Mouse (Mus musculus) neural tube, embryonic 14.5 days (tissue): Measurements from ENCODE around the gene Gadd45g. TPM values are rescaled to one million over a fixed set of nuclear protein-coding genes. Genes with fewer than 3 reads are reported as not detected.

ENCODE experiments used
- ATAC-seq: fragments of 200-750 bp; cut with Nextera tagmentation; 2 replicates; pipeline ENCODE4 v1.8.0; 2017; ENCODE audit warnings: low read depth, mild to moderate bottlenecking, moderate TSS enrichment, moderate library complexity
- H3K27ac ChIP-seq: fragments of 300-500 bp; sonication (generic); 2 replicates; pipeline ENCODE4 v1.5.1; 2014; ENCODE audit warnings: low read depth, mild to moderate bottlenecking, control low read depth, low read length, moderate library complexity, mixed read lengths
- H3K27me3 ChIP-seq: fragments of 300-500 bp; sonication (generic); 2 replicates; pipeline ENCODE4 v1.6.1; 2014; ENCODE audit warnings: low read length; ENCODE audit not compliant: control insufficient read depth, insufficient read depth
- H3K36me3 ChIP-seq: fragments of 300-500 bp; sonication (generic); 2 replicates; pipeline ENCODE4 v1.6.1; 2014; ENCODE audit warnings: low read length, mixed read lengths; ENCODE audit not compliant: control insufficient read depth, insufficient read depth
- H3K4me1 ChIP-seq: fragments of 300-500 bp; sonication (generic); 2 replicates; pipeline ENCODE4 v1.6.1; 2014; ENCODE audit warnings: low read length; ENCODE audit not compliant: control insufficient read depth, insufficient read depth
- H3K4me2 ChIP-seq: fragments of 300-500 bp; sonication (generic); 2 replicates; pipeline ENCODE4 v1.6.1; 2014; ENCODE audit warnings: mild to moderate bottlenecking, low read depth, low read length, control low read depth
- H3K4me3 ChIP-seq: fragments of 300-500 bp; sonication (generic); 2 replicates; pipeline ENCODE4 v1.5.1; 2014; ENCODE audit warnings: low read depth, low read length, control low read depth, mixed read lengths
- H3K9ac ChIP-seq: fragments of 300-500 bp; sonication (generic); replicated peaks from 2 replicates; pipeline ENCODE4 v1.6.1; 2014; ENCODE audit warnings: low read depth, mild to moderate bottlenecking, control low read depth, low read length, mixed read lengths
- H3K9me3 ChIP-seq: fragments of 300-500 bp; sonication (generic); 2 replicates; pipeline ENCODE4 v1.6.1; 2016; ENCODE audit warnings: low read length; ENCODE audit not compliant: control insufficient read depth
- WGBS: fragments of 180-500 bp; shearing (Covaris S2); extraction: QIAGEN DNeasy Blood & Tissue Kit; methylation state at CpG from one replicate; pipeline ENCODE4 v1.1.7; 2014; 5-methylcytosine and 5-hydroxymethylcytosine counted together
- polyA plus RNA-seq: library from polyadenylated mRNA; unstranded; fragments of >200 nt; fragmentation: Nextera tagmentation; extraction: Ambion mirVana; gene quantifications from 2 replicates; pipeline ENCODE4 v1.2.1, GENCODE M21; 2014

The Gadd45g gene
- polyA plus RNA-seq, 1 experiment from 2014 or later: 26.4 TPM

DNA sequence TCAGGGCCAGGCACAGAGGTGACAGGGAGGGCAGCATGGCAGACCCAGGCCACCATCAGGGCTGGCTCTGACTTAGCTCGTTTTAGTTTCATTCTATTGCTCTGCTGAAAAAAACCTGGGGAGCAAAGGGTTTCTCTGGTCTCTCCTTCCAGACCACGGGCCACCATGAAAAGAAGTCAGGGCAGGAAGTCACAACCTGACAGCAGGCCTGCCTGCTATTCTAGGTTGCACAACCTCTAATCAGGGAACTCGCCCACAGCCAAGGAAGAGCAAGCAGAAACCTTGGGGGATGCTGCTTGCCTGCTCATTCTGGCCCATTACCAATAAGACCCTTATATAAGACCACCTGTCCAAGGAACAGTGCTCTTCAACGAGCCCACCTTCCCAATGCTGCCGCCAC lies 9.1 kb downstream of the Gadd45g start:
- 80% methylated on average over 5 of the region's 5 CpGs for WGBS
- Histone ChIP-seq H3K4me1 (no peaks in the 10 kb centered on the region), H3K27me3 (peaks cover 3% of the 10 kb centered on the region; the same call in 1 of the 2 replicates), H3K27ac (no peak overlapping the region), H3K9me3 (no peaks in the 10 kb centered on the region), H3K36me3 (no peaks in the 10 kb centered on the region), H3K9ac (no peak overlapping the region), H3K4me2 (no peak overlapping the region), H3K4me3 (no peak overlapping the region)
- ATAC-seq: no peak

DNA sequence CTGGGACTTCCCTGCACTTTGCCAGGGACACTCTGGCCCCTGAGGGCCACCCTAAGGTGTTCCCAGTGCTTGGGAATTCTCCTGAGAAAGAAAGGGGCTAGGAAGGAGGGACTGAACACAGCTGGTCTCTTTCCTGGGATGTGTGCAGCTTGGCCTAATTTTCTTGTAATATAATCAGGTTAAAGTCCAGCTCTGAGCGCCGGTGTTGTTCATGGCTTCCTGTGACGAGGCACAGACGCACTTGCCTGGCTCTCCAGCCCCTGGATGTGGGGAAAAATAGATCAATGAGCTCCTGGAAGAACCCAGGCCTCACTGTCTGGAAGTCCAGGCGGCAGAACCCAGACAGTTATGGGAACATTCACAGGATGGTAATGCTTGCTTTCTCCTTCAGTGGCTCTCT lies 10.7 kb downstream of the Gadd45g start:
- no peak overlapping the region for H3K4me2 ChIP-seq
- H3K27me3 ChIP-seq: peaks cover 3% of the 10 kb centered on the region; the same call in 1 of the 2 replicates
- no peaks in the 10 kb centered on the region for H3K36me3 ChIP-seq
- H3K4me3 ChIP-seq: no peak overlapping the region
- no peak overlapping the region for H3K27ac ChIP-seq
- no peak for ATAC-seq
- WGBS: 83% methylated on average over 5 of the region's 5 CpGs
- no peaks in the 10 kb centered on the region for H3K4me1 ChIP-seq
- no peaks in the 10 kb centered on the region for H3K9me3 ChIP-seq
- no peak overlapping the region for H3K9ac ChIP-seq

DNA sequence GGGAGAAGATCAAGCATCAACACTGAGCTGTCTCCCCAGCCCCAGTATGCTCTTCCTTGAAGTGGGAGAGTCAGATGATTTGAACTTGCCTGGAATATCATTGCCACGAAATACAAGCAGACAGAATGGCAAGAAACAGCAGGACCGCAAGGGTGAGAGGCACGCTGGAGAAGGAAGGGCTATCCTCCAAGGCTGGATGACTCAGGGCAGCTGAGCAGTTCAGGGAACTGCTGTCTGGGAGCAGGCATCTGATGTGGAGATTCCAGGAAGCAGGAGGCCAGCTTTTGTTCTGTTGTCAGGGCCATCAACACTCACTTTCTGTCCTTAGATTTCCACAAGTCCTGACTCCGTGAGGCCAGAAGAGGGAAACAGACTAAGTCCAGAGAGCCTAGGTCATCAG lies 12.0 kb downstream of the Gadd45g start:
- Histone ChIP-seq H3K36me3 (no peaks in the 10 kb centered on the region), H3K9me3 (no peaks in the 10 kb centered on the region), H3K9ac (no peak overlapping the region), H3K4me2 (no peak overlapping the region), H3K4me1 (no peaks in the 10 kb centered on the region), H3K4me3 (no peak overlapping the region), H3K27me3 (peaks cover 3% of the 10 kb centered on the region; the same call in 1 of the 2 replicates), H3K27ac (no peak overlapping the region)
- ATAC-seq: no peak
- WGBS: 51% methylated on average over 4 of the region's 4 CpGs

DNA sequence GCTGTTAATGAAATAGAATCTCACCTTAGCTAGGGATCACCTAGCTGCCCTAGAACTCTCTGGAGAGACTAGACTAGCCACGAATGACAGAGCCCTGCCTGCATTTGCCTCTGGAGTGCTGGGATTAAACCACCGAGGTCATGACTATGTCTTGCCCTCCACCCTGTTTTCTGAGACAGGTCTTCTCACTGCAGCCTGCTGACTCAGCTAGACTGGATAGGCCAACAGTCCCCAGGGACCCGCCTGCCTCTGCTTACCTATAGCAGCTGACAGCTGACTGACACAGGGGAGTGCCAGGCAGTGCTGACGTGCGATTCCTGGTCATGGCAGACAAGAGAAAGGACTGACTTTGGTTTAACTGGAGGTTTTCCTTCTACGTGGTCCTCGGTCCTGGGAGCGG lies 12.7 kb downstream of the Gadd45g start:
- no peaks in the 10 kb centered on the region for H3K36me3 ChIP-seq
- H3K27ac ChIP-seq: no peak overlapping the region
- no peak overlapping the region for H3K9ac ChIP-seq
- H3K27me3 ChIP-seq: peaks cover 3% of the 10 kb centered on the region; the same call in 1 of the 2 replicates
- H3K4me2 ChIP-seq: no peak overlapping the region
- no peak for ATAC-seq
- H3K4me1 ChIP-seq: no peaks in the 10 kb centered on the region
- no peak overlapping the region for H3K4me3 ChIP-seq
- WGBS: 89% methylated on average over 8 of the region's 8 CpGs
- H3K9me3 ChIP-seq: no peaks in the 10 kb centered on the region

DNA sequence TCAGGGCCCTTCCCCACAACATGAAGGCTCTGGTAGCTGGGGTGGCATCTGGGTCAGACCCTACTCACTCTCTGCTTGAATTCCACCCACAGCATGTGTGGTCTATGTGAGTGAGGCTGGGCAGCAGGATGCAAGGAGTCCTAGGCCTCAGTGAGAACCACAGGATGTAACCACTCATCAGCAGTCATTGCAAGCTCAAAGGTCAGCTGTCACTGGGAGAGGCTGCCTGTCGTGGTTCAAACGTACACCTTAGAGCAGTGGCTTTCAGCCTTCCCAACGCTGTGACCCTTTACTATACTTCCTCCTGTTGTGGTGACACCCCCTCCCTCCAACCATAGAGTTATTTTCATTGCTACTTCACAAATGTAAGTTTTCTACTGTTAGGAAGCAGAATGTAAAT lies 13.3 kb downstream of the Gadd45g start:
- WGBS: 78% methylated on average over 3 of the region's 3 CpGs
- Histone ChIP-seq H3K27ac (no peak overlapping the region), H3K4me2 (no peak overlapping the region), H3K9ac (no peak overlapping the region), H3K36me3 (no peaks in the 10 kb centered on the region), H3K4me1 (no peaks in the 10 kb centered on the region), H3K27me3 (no peaks in the 10 kb centered on the region), H3K4me3 (no peak overlapping the region), H3K9me3 (no peaks in the 10 kb centered on the region)
- no peak for ATAC-seq

DNA sequence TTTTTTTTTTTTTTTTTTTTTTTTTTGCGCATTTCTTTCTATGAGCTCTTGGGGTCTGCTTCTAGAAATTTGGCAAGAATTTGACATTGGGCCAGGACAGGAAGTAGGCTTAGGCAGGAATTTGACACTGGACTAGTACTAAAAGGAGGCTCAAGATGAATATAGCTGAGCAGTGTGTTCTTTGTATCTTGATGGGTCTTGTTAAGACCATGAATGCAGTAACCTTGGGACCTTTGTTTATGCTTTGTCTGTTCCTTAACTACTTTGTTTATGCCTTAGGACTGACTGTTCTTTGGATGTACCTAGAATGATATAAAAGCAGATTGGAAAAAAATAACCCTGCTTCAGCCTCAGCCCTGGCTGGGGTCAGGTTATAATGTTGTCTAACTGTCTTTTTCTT lies 16.3 kb downstream of the Gadd45g start:
- Histone ChIP-seq H3K36me3 (no peaks in the 10 kb centered on the region), H3K4me1 (no peaks in the 10 kb centered on the region), H3K9ac (no peak overlapping the region), H3K4me3 (no peak overlapping the region), H3K4me2 (no peak overlapping the region), H3K27ac (no peak overlapping the region), H3K27me3 (no peaks in the 10 kb centered on the region), H3K9me3 (no peaks in the 10 kb centered on the region)
- 100% methylated on average over 1 of the region's 1 CpGs for WGBS
- no peak for ATAC-seq

DNA sequence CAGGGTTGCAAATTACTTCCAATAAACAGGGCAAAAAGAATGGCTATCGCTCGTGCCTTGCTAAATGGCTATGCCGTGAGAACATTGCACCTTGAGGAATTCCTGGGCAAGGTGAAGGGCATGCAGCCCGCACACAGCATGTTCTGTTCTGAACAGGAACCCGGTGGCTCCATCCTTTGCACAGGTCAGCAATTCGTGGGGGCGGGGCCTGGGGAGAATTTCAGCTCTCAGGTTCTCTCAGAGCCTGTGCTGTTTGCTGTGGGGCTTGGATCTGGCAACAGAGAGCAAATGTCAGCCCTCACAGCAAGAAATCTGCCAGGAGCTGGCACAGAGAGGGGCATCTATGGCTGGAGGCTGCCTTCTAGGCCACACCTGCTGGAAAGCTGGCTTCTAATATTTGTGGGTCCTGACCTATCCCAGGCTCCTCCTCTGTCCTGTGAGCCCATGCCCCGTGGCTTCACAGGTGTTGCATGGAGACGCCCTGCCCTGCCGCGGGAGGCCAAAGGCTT lies 19.7 kb downstream of the Gadd45g start:
- H3K36me3 ChIP-seq: no peaks in the 10 kb centered on the region
- H3K9ac ChIP-seq: no peak overlapping the region
- no peak overlapping the region for H3K27ac ChIP-seq
- H3K4me2 ChIP-seq: no peak overlapping the region
- H3K4me3 ChIP-seq: no peak overlapping the region
- ATAC-seq: no peak
- H3K9me3 ChIP-seq: no peaks in the 10 kb centered on the region
- no peaks in the 10 kb centered on the region for H3K4me1 ChIP-seq
- H3K27me3 ChIP-seq: no peaks in the 10 kb centered on the region
- 65% methylated on average over 11 of the region's 11 CpGs for whole genome bisulfite sequencing

DNA sequence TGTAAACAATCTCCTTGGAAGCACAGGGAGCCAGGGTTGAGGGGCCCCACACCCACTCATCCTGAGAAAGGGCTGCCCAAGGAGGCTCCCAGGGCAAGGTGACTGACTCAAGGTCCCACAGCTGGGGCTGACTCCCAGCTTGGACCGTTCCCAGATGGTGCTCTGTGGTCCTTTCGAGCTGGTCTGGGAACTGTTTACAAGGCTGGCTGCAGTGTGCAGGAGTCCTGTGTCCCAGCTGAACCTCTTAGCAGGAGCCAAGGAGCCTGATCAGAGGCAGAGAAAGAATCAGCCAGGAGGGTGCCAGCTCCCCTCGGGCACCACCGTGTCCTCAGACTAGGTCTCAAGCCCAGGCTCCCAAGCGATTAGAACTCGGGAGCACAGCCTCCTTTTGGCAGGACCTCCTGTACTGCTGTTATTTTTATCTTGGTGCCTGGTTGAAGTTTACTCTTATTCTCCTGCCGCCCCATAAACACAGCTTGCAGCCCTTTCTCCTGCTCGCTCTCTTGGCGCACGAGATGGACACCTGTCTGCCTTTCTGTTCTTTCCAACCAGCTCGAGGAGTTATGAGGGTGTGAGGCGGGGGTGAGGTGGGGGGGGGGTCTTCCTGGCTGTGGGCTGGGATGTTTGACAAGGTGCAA lies 22.1 kb downstream of the Gadd45g start:
- no peak overlapping the region for H3K4me3 ChIP-seq
- H3K4me2 ChIP-seq: no peak overlapping the region
- H3K9ac ChIP-seq: no peak overlapping the region
- no peaks in the 10 kb centered on the region for H3K9me3 ChIP-seq
- no peaks in the 10 kb centered on the region for H3K4me1 ChIP-seq
- 53% methylated on average over 12 of the region's 12 CpGs for WGBS
- H3K27ac ChIP-seq: no peak overlapping the region
- ATAC-seq: no peak
- H3K27me3 ChIP-seq: no peaks in the 10 kb centered on the region
- no peaks in the 10 kb centered on the region for H3K36me3 ChIP-seq

DNA sequence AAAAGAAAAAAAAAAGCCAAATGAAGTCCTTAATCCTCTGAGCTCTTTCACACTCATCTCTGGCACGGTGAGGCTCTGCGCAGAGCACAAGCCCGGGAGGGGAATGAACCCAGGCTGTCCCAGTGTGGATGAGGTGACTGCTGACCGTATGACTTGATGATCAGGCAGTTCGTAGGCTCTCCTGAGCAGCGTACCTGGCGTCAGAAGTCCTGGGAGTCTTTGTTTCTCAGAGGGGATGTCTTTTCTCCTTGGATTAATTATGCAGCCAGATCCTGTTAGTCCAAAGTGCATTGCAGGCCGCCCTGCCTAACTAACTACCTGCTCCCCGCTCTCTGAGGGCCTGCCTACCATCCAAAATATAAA lies 22.6 kb downstream of the Gadd45g start:
- no peaks in the 10 kb centered on the region for H3K36me3 ChIP-seq
- 80% methylated on average over 9 of the region's 9 CpGs for WGBS
- H3K9me3 ChIP-seq: no peaks in the 10 kb centered on the region
- H3K4me1 ChIP-seq: no peaks in the 10 kb centered on the region
- H3K4me2 ChIP-seq: no peak overlapping the region
- H3K4me3 ChIP-seq: no peak overlapping the region
- no peaks in the 10 kb centered on the region for H3K27me3 ChIP-seq
- H3K27ac ChIP-seq: no peak overlapping the region
- no peak for ATAC-seq
- no peak overlapping the region for H3K9ac ChIP-seq
